Mouse (Mus musculus) CH12.LX (cell line): ENCODE data around the gene Alk. TPM values are rescaled to one million over a fixed set of nuclear protein-coding genes. Genes with fewer than 3 reads are reported as not detected.
A peak's percentile ranks its signal among the peaks of the same experiment; 100 is the strongest.

Experiments used
- DNase-seq: peaks from one replicate; pipeline ENCODE4 v3.0.0-alpha.2; 2013; ENCODE audit errors: extremely low read depth
- H3K27ac ChIP-seq: 2 replicates; pipeline ENCODE4 v1.5.1; 2012; ENCODE audit warnings: low read depth, mild to moderate bottlenecking, control low read depth, moderate library complexity; ENCODE audit not compliant: insufficient read depth
- H3K27me3 ChIP-seq: replicated peaks from 2 replicates; pipeline ENCODE3; 2012; ENCODE audit warnings: inconsistent platforms
- H3K36me3 ChIP-seq, 2 experiments: replicated peaks in 1 of 2; 2 replicates each; pipeline versions ENCODE3 to v1.6.1; 2012; ENCODE audit warnings: inconsistent platforms in 1 of 2, low read length in 1 of 2, mild to moderate bottlenecking in 1 of 2, mixed read lengths in 1 of 2, moderate library complexity in 1 of 2; ENCODE audit not compliant: control insufficient read depth in 1 of 2, insufficient read depth in 1 of 2
- H3K4me1 ChIP-seq, 2 experiments: 2 replicates each; pipeline ENCODE4 v1.6.1; 2012; ENCODE audit warnings: inconsistent platforms in 1 of 2, moderate library complexity in 1 of 2; ENCODE audit not compliant: insufficient read depth in 2 of 2, control insufficient read depth in 1 of 2
- H3K4me2 ChIP-seq: 2 replicates; pipeline ENCODE4 v1.6.1; 2012; ENCODE audit warnings: low read depth, mild to moderate bottlenecking, control low read depth; ENCODE audit not compliant: poor library complexity, insufficient read depth, severe bottlenecking
- H3K4me3 ChIP-seq, 3 experiments: fragments of 150-350 bp in 1 of 3; sonication (generic) in 1 of 3; replicated peaks in 1 of 3; 2 replicates each; pipeline versions ENCODE3 to v1.5.1; 2011 to 2012; ENCODE audit warnings: low read depth in 2 of 3, low read length in 2 of 3, mild to moderate bottlenecking in 2 of 3, moderate library complexity in 2 of 3, control low read depth in 1 of 3, improper control_type of control experiment in 1 of 3, inconsistent platforms in 1 of 3, mixed read lengths in 1 of 3; ENCODE audit not compliant: poor library complexity in 1 of 3
- H3K79me2 ChIP-seq: replicated peaks from 2 replicates; pipeline ENCODE4 v1.6.1; 2012; ENCODE audit warnings: mild to moderate bottlenecking, moderate library complexity; ENCODE audit not compliant: control insufficient read depth, poor library complexity, insufficient read depth, severe bottlenecking; ENCODE audit errors: extremely low read depth
- H3K9ac ChIP-seq: 2 replicates; pipeline ENCODE4 v1.6.1; 2012; ENCODE audit warnings: low read depth, mild to moderate bottlenecking, control low read depth, moderate library complexity; ENCODE audit not compliant: insufficient read depth
- H3K9me3 ChIP-seq: replicated peaks from 2 replicates; pipeline ENCODE3; 2012; ENCODE audit warnings: low read length, inconsistent platforms, mixed read lengths
- BHLHE40 ChIP-seq: IDR thresholded peaks from 2 replicates; pipeline ENCODE4 v1.6.1; 2011; ENCODE audit warnings: mild to moderate bottlenecking, low read depth, low read length, improper control_type of control experiment
- CHD1 ChIP-seq: IDR thresholded peaks from 2 replicates; pipeline ENCODE4 v1.6.1; 2012; ENCODE audit warnings: low read depth, low read length, improper control_type of control experiment, inconsistent platforms
- CTCF ChIP-seq, 2 experiments: IDR thresholded peaks in 1 of 2; conservative IDR thresholded peaks in 1 of 2; 2 replicates each; pipeline ENCODE4 v1.5.1; 2011 to 2012; ENCODE audit warnings: low read depth in 2 of 2, low read length in 2 of 2, improper control_type of control experiment in 1 of 2, inconsistent platforms in 1 of 2, mild to moderate bottlenecking in 1 of 2, moderate library complexity in 1 of 2
- ELF1 ChIP-seq: IDR thresholded peaks from 2 replicates; pipeline ENCODE4 v1.6.1; 2014; ENCODE audit warnings: low read depth, mild to moderate bottlenecking, inconsistent platforms, low read length, improper control_type of control experiment
- EP300 ChIP-seq: IDR thresholded peaks from 2 replicates; pipeline ENCODE4 v1.6.1; 2011; ENCODE audit warnings: low read length, improper control_type of control experiment
- HCFC1 ChIP-seq: IDR thresholded peaks from 2 replicates; pipeline ENCODE4 v1.6.1; 2012; ENCODE audit warnings: low read depth, mild to moderate bottlenecking, inconsistent platforms, low read length, improper control_type of control experiment
- MAX ChIP-seq: IDR thresholded peaks from 2 replicates; pipeline ENCODE4 v1.6.1; 2011; ENCODE audit warnings: low read length, improper control_type of control experiment
- NRF1 ChIP-seq: IDR thresholded peaks from 2 replicates; pipeline ENCODE4 v1.6.1; 2014; ENCODE audit warnings: low read depth, mild to moderate bottlenecking, inconsistent platforms, low read length, improper control_type of control experiment, moderate library complexity
- RAD21 ChIP-seq: IDR thresholded peaks from 2 replicates; pipeline ENCODE4 v1.6.1; 2011; ENCODE audit warnings: low read depth, mild to moderate bottlenecking, low read length, improper control_type of control experiment, moderate library complexity
- SMC3 ChIP-seq: IDR thresholded peaks from 2 replicates; pipeline ENCODE4 v1.6.1; 2011; ENCODE audit warnings: low read depth, low read length, improper control_type of control experiment
- TCF12 ChIP-seq: IDR thresholded peaks from 2 replicates; pipeline ENCODE4 v1.6.1; 2014; ENCODE audit warnings: low read depth, mild to moderate bottlenecking, inconsistent platforms, low read length, improper control_type of control experiment
- USF2 ChIP-seq: conservative IDR thresholded peaks from 2 replicates; pipeline ENCODE4 v1.6.1; 2011; ENCODE audit warnings: low read depth, low read length, improper control_type of control experiment
- ZC3H11A ChIP-seq: IDR thresholded peaks from 2 replicates; pipeline ENCODE4 v1.6.1; 2012; ENCODE audit warnings: low read depth, mild to moderate bottlenecking, inconsistent platforms, low read length, improper control_type of control experiment
- dilution Hi-C: fragments of 300-500 bp; cut with MboI; formaldehyde crosslinking; loops from 2 replicates; pipeline ENCODE4 v1.14.3; 2020; ENCODE audit warnings: low sequenced_read_pairs; ENCODE audit not compliant: extremely low pct_unique_long_range_greater_than_20kb, extremely low pct_ligation_motif_present
- in situ Hi-C: fragments of 300-500 bp; cut with MboI; formaldehyde crosslinking; loops from 3 replicates; pipeline ENCODE4 v1.14.3; 2019; ENCODE audit warnings: low sequenced_read_pairs, low pct_ligation_motif_present, low pct_unique_long_range_greater_than_20kb, mixed read lengths
- polyA plus RNA-seq: library from polyadenylated mRNA; unstranded; fragments of >175 nt; gene quantifications from 2 replicates; pipeline ENCODE4 v1.2.1, GENCODE M21; 2012; ENCODE audit warnings: low read depth; ENCODE audit not compliant: insufficient read length
- total RNA-seq, 2 experiments: library from RNA; depleted of rRNA; stranded (reverse); fragments of 300-350 nt in 1 of 2; fragments of >200 nt in 1 of 2; gene quantifications; 2 replicates each; pipeline ENCODE4 v1.2.3; 2012 to 2014

Gene Alk
- total and polyA plus RNA-seq, 3 experiments = 0.38 to 0.63 (median 0.44) TPM

- TF ChIP-seq USF2 (no peak), RAD21 (peak; percentile 81), EP300 (no peak), CTCF (conservative IDR thresholded peaks at IDR 0.05 in 1 of 2, IDR thresholded peaks at IDR 0.05 in 1 of 2; ENCODE audit: low read depth in 2 of 2, low read length in 2 of 2) (peak; percentile 91 to 92), BHLHE40 (no peak), HCFC1 (no peak), SMC3 (peak; percentile 91), ELF1 (peak; percentile 59), CHD1 (no peak)
- H3K79me2 ChIP-seq = no peaks in the 10 kb centered on the region
- dilution Hi-C loops (no loop called here), in situ Hi-C loops (loop anchor here (5.0 to 25.0 kb wide), 2 partner anchors 202 to 312 kb away; partner anchors contain the start of genes Spdya and Togaram2)
- H3K4me3 ChIP-seq = peak overlapping the region; percentile 31 to 45 (median 35)
- no peaks in the 10 kb centered on the region for H3K27me3 ChIP-seq
- no peak overlapping the region for H3K27ac ChIP-seq
- peak; percentile 85 for DNase-seq
- H3K4me2 ChIP-seq = peak overlapping the region; percentile 51
- peaks cover 3% of the 10 kb centered on the region for H3K9me3 ChIP-seq
- H3K4me1 ChIP-seq = no peaks in the 10 kb centered on the region
- H3K36me3 ChIP-seq = peaks cover 0 to 2% of the 10 kb centered on the region in 2 experiments
- no peak overlapping the region; the same call in 1 of the 2 replicates for H3K9ac ChIP-seq
Observed at GRCm38 (mm10) chr17:71874077-71874476, 730.4 kb downstream of the Alk start.

DNA sequence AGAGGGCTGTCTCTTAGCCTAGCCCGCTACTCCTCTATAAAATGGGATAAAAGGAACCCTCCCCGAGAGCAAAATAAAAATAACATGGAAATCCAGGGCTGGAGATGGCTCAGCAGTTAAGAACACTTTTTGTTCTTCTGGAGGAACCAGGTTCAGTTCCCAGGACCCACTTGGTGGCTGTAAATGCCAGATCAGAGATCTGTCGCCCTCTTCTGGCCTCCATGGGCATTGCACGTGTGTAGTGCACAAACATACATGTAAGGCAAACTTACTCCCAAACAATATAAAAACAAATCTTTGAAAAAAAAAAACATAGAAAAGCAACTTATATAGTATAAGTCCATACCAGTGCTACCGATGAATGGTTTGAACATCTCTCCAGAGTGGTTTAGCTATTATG, 731.5 kb downstream of the Alk start:
- Histone ChIP-seq H3K36me3 (peaks cover 0 to 2% of the 10 kb centered on the region in 2 experiments), H3K27me3 (no peaks in the 10 kb centered on the region), H3K4me1 (peaks cover 0 to 4% of the 10 kb centered on the region in 2 experiments; a peak in 1 of 4 replicates), H3K9ac (no peak overlapping the region), H3K79me2 (no peaks in the 10 kb centered on the region), H3K9me3 (peaks cover 3% of the 10 kb centered on the region), H3K4me2 (no peak overlapping the region), H3K4me3 (no peak overlapping the region), H3K27ac (no peak overlapping the region)
- dilution Hi-C loops (no loop called here), in situ Hi-C loops (loop anchor here (5.0 to 25.0 kb wide), 2 partner anchors 201 to 311 kb away; partner anchors contain the start of genes Spdya and Togaram2)
- DNase-seq = peak; percentile 57
- TF ChIP-seq ZC3H11A (peak; percentile 40), RAD21 (peak; percentile 67), TCF12 (no peak), CTCF (conservative IDR thresholded peaks at IDR 0.05 in 1 of 2, IDR thresholded peaks at IDR 0.05 in 1 of 2; ENCODE audit: low read depth in 2 of 2, low read length in 2 of 2) (peak; percentile 75 to 90), EP300 (no peak), MAX (0 out of 2 replicates have a peak, but pooled peaks have one; percentile 23), SMC3 (peak; percentile 74), NRF1 (no peak)
